Mouse (Mus musculus) spleen, postnatal 4 days (tissue): ENCODE data around the gene Garnl3.

Experiments used
- DNase-seq, 2 experiments: peaks; one replicate each; pipeline ENCODE4 v3.0.0; 2022; ENCODE audit warnings: low spot score in 2 of 2

Gene Garnl3

DNA sequence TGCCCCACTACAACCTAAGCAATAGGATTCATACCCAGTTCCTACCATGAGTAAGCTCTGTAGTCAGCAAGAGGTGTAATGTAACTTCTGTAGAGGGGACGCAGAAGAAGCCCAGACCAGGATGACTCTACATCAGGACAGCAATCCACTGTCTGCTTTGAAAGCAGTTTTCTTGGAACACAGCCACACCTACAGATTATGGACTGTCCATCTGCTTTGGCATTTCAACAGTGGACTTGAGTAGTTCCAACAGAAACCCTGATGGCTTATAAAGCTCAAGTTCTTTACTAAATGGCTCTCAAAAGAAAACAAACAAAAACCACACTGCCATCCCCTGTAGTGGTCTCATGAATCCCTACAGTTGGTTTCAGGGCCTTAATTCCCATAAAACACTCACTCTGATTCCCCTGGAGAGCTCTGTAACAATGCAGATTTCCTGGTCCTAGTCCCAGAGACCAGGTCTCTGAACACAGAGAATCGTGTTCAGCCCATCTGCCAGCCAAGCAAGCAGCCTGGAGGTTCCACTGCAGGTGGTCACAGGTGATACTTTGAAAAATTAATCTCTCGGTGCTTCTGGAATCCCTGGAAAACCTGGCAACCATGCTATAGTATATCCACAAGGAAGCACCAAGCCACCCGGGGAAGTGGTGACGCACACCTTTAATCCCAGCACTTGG is 42.0 kb downstream of the Garnl3 start:
- no peak for DNase-seq

DNA sequence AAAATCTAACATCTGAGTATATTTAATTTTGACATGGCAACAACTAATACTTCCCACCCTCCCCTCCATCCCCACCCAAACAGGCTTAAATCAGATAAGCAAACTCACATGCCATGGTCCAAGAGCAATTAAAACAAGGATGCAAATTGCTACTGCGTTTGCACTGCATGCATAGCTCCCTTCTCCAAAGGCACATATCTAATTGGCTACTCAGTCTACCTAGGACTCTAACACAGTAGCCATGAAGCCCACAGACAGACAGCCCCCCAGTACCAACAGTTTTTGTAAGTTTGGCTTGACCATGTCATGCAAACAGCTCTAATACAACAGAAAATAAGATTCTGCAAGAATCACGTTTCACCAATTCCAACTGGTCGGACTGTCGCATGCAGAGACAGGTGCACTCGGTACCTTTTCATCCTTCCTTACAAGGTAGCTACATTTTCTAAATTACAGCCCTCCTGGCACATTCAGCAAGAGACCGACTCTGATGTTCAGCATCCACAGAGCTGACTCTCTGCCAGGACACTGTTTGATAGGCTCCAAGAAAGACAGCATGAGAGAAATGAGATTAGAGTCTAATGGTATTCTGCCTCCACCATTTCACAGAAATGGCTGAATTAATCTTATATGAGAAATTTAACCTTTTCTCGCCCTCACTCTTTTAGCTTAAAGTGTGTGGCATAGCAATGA is 44.6 kb downstream of the Garnl3 start:
- DNase-seq = no peak

DNA sequence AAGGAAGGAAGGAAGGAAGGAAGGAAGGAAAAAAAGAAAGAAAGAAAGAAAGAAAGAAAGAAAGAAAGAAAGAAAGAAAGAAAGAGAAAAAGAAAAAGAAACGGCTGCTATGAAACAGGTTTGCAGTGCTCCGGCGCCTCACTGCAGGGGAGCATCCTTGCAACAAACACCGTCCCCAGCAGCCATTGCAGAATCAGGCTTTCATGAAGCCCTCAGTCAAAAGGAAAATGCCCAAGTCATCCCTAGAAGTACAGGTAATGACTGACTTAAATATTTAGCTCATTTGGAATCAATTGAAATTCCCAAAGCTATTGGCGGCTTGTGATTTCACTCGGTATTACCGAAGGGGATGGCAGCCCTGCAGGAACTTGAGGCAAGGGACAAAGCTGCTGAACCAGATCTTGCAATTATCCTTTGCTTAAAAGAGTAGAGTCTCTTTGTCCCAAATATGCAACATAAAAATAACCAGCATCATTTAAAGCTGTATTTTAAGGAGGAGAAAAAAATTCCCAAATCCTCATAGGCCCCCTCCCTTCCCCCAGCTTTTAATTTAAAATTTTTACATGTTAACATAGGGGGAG is 45.3 kb downstream of the Garnl3 start:
- no peak for DNase-seq

DNA sequence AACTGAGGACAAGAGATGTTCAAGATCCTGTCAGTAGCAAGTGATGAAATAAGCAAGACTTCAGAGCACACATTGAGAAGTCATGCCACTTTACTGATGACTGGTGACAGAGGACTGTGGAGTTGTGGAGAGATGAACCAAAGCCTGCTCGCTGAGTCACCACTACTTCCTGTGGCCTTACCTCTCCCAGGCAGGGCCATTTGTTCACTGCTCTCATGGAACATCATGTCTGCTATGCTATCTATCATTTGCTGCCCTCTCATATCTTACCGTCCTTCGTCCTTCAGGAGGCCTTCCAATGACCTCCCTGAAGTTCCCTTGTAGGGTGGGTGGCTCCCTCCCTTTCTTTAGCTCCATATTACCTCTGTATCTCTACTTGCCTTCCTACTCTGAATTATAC is 47.2 kb downstream of the Garnl3 start:
- DNase-seq = no peak

DNA sequence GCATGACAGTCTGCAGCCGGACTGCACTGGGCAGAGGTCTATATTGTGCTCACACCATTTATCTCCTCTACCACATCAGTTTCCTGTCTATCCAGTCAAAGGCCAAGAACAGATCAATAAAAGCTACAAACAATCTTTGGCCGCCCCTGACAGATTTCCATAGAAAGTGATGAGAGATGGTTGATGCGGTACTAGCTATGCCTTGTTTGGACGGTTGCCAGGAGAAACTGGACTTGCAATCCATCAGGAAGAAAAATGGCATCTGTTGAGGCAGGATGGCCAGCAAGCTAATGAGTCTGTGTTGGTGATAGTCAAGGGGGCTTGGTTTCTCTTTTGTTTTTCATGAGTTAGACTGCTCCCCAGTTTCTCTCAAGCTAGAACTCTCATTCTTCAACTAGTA is 51.3 kb downstream of the Garnl3 start:
- DNase-seq = no peak

DNA sequence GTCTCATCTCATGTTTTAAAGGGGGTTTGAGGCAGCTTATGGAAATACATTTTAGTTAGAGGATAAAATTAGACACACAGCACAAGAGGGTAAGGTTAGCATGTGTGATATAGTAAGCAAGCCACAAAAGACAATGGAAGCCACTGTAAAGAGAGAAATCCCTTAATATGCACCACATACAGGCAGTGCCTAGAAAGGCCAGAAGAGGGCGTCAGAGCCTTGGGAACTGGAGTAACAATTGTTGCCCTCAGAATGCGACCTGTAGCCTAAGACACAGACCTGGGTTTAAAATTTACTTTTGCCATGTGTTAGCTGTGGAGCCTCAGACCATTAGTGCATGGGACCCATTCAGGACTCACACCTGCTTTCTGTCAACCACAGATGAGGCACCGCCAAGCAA is 54.2 kb downstream of the Garnl3 start:
- DNase-seq = no peak

DNA sequence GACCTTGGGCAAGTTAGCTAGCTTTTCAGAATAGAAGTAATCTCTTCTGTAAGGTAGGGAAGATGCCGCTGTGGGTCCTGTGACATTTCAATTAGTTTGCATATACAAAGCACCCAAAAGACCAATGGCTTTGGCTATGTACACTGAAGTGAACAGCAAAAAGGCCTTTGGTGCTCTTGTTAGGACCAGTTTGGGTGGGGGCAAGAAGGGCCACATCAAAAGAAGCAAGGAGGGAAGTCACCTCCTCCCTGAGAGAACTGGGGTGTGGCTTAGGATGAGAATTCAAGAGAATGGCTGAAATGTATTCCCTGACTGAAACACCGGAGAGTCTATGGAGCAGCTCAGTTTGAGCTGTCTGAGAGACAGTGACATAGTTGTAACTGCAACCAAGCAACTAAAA is 56.5 kb downstream of the Garnl3 start:
- no peak for DNase-seq

DNA sequence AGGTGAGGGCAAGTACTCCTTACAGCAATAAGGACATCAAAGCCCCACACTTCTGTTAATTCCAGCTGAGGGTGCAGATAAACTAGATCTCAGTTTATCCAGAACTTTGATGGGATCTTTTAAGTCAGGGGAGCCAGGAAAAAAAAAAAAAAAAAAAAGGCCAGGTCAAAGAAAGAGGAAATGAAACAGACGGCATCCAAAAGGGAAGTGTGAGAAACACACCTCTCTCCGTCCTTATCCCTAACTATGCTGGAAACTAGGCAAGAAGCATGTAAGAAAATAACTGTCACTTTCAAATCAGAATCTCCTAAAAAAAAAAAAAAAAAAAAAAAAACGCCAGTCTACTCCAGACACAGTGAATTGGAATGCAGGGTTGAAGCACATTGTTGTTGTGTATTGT is 57.3 kb downstream of the Garnl3 start:
- DNase-seq = no peak

DNA sequence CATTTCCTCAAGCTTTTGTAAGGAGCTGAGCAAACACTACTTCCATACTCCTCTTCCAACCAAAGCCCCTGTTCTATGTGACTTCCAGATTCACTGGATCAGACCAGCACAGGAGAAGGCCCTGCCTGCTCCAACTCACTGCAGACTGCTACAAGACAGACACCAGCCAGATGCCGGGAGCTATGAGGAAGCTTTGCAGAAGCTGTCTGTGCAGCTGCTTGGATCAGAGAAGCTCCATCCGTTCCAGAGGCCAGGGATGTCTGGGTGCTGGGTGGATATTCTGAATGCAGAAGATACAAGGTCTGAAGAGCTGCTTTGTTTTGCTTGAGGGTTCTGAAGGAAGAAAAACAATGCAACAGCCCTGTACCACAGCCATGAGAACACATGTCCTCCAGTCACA is 59.1 kb downstream of the Garnl3 start:
- DNase-seq = no peak

DNA sequence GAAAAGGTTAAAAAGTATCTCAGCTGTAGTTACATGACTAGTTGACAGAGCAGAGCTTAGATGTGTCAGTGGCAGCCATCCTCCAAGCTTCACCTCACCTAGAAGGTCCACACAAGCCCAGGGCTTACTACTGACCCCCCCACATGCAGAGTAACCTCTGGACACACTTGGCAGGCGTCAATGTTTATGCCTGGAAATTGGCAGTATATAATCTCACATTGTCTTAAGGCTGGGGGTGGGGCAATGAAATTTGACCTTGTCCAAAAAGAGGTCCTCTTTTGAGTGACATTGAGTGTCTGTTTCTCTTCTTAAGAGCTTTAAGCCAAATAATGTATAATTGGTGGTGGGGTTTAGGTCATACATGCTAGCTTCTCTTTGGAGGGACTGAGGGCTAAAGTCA is 65.8 kb downstream of the Garnl3 start:
- no peak for DNase-seq

DNA sequence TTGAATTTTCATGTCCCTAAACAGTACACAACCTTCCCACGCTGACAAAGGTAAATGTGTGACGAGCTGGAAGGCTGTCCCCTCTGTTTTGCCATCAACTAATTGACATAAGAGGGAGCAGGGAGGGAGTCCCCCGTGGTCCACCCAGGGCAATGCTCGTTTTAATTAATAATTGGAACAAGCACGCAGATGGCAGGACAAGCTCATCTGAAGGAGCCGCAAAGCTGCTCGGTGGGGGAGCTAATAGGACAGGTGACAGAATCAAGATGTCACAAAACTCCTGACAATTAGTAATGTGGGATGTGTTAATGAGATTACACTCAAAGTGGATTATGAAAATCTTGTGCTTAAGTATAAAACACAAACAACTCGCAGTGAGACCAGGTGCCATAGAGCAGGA is 68.7 kb downstream of the Garnl3 start:
- DNase-seq = no peak

DNA sequence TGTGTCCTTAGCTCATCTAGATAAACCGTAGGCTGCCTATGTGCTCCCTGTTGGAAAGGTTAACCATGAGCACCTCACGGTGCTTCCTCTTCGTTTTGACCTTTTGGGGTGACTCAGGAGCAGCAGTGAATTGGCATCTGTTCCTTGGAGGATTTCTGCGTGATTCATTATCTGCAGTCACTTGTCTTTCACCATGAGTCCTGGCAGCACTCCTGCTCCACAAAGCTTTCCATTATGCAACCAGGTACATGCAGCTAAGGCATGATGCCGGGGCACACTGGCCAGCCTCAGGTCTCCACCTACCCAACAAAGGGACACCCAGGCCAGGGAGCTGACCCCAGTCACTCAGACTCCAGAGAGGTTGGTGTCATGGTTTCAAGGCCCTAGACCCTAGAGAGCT is 72.5 kb downstream of the Garnl3 start:
- no peak for DNase-seq

DNA sequence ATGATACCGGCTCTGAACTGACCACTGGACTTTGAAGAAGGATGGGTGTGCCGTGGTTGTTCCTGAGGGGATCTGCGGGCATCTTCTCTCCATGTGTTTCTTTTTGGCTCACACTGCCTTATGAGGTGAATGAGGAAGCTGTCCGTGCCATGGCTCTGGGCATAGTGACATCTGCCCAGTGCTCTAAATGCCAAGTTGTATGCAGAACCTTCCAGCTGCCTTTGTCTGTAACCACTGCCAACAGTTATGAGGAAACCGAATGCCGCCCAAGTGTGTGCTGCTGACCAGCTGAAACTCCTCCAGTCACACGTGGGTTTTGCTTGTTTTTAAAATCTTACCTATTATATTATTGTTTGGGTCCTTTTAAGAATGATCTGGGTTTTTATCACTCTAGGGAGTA is 73.9 kb downstream of the Garnl3 start:
- no peak for DNase-seq

DNA sequence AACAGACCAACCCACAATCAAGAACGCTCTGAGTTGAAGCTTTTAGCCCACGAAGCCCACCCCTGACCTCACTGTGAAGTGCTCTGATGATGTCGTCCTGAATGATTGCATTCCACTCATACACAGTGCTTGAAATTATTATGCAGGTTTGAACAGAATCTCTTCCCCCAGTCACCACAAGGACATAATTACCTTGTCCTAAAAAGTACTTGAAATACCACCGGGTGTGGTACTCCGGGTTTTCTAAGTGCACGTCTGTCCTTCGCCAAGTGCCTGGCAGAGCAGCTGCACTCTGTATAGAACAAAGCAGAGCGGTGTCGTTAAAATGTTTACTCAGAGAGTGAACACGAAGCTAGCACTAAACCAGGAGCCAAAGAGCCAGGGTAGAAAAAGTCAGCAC is 77.5 kb downstream of the Garnl3 start:
- DNase-seq = no peak

DNA sequence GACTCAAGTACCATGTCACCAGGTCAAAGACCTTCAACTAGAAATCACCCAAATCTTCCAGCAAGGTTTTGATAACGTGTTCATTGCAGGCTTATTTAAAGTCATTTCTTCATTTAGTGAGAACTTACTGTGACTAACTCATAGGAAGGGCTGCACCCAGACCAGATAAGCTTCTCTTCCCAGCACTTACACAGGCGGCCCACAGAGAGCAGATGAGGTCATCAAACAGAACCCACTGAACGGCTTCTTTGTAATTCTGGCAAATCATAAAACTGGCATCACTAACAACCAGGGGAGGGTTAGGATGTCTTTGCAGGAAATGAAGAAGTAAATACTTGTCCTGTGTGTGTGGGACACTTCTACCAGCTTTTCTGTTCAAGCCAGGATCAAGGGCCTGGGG is 84.1 kb downstream of the Garnl3 start:
- no peak for DNase-seq

DNA sequence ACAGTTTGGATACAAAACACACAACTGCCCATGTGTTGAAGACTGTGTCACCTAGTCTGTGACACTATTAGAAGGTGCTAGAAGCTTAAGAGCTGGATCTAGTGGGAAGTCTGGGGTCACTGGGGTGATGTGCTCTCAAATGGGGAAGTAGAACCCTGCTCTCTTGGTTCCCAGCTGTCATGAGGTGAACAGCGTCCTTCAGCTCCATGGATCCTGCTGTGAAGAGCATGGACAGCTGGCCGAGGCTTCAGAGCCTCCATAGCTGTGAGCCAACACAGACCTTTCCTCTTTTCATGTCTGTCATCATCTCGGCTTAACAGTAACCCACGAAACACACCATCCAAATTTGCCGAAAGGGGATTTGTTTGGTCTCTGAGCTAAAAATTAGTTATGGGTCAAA is 84.5 kb downstream of the Garnl3 start:
- DNase-seq = no peak

DNA sequence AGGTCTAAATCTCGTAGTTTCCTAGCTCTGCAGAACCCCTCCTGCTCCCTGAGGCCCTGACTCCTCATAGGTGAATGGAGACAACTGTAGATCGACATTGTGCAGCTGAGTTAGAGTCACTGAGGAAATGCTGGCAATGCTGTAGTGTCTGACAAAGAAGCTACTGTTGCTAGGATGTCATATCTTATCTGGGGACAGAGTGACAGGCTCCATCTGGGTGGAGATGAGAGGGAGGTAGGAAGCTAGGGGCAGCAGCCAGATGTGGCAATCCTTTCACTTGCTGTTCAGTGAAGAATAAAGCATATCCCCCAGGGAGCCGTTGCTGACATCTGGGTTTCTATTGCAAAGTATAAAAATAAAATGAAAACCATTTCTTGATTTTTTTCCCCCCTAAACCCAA is 85.6 kb downstream of the Garnl3 start:
- DNase-seq = no peak

DNA sequence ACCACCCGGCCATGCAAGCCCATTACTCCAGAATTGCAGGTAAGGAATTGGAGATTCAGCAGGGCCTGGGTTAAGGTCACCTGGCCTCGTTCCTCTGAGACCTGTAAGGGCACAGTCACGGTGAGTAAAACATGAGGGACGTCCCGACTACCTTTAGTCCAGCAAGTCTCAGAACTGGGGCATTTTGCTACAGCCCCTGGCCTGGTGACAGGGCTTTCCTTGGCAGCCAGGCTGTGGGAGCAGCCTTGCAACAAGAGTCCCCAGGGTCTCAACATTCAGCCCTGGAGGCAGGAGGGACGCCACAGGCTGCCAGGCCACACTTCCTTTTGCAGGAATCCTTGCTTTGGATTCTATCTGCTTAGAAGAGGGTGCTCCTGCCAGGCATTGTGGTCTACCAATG is 88.7 kb downstream of the Garnl3 start:
- no peak for DNase-seq

DNA sequence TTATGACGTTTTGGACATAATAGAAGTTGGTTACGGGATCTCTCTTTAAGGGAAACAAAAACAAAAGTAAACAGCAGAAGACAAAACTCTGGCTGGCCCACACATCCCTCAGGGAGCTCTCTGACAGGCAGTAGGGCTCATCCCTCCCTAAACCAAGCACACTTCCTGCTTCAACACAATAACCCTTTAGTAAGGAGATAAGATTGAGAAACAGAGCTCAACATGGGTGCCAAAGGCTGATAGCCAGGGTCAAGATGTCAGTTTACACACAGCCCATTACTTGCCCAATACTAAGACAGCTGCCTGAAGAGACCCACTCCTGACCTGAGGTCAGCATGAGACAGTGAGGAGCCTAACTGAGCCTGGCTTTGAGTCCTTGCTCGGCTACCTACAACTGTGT is 89.9 kb downstream of the Garnl3 start:
- no peak for DNase-seq

DNA sequence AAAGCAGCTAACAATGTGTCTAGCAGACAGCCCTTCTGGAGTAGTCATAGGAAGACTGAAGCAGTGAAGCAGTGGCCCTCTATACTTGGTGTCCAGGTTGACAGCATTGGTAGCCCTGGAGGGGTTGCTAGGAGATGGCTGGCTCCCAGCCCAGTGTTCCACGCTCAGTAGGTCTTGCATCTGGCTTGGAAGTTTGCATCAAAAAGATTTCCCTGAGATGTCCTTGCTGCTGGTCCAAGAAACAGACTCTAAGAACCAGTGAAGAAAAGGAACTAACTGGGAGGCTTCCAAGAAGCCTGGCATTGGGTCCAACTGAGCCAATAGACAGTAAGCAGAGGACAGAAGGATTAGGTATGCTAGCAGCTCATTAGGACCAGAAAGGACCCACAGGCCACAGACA is 94.0 kb downstream of the Garnl3 start:
- DNase-seq = no peak

DNA sequence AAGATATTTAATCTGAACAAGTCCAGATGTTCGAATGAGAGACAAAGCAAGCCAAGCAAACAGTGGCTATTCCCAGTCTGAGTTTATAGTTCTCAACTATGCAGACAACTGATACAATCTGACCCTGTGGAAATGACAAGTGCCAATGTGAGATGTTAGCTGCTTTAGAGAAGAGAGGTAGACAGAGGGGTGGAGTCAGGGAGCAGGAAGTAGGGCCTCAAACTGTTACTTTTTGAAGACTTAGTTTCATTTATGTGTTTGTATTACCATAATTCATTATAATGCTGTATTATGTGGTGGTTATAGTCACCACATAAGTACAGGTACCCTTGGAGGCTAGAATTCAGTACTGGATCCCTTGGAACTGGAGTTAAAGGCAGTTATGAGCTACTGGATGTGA is 96.2 kb downstream of the Garnl3 start:
- DNase-seq = no peak

DNA sequence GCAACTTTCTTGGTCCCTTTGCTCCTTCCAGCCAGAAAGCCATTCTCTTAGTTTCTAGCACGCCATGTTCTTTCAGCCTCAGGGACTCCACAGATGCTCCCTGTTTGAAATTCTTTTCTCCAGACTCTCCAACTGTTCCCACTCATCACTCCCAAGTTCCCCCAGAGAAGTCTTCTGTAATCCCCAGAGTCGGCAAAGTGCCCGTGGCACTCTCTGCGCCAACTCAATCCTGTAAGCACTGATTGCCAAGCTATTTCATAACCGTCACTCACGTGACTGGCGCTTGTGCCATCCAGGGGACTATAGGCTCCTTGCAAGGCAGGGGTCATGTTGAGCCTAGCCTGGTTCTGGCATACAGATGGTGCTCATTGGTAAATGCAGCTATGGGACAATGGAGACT is 98.2 kb downstream of the Garnl3 start:
- DNase-seq = no peak

DNA sequence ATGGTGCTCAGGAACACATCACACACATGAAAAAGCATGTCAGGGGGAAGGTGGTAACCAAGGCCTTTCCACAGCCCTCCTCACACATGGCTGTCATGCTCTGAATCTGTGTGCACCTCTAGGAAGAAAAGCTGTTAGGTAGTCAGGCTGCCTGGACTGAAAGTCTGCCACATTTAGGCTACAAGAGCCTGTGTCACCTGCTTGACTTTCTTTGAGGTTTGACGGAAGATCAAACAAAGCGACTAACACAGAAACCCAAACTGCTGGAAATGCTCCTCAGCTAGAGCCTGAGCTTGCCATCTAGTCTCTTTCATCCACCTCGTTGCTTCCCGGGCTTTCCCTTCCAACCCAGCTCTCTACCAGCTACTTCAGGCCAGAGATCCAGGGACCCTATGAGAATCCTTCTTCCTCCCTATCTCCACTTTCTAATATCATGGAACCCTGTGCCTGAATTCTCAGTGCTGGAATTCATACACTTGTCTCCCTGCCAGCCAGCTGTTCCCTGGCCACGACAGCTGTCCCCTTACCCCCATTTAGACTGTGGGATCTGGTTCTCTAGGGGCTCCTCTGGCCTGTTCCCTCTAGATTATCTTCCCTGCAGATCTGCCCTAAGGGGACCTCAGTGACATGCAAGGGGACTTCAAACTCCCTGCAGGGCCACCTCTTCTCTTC is 98.9 kb downstream of the Garnl3 start:
- no peak for DNase-seq
